Mouse (Mus musculus): ENCODE data around the gene Grk4. TPM values are rescaled to one million over a fixed set of nuclear protein-coding genes. Genes with fewer than 3 reads are reported as not detected.
"Not testable (repeated sequence)": the region's sequence is repeated elsewhere in the genome, so short reads cannot be mapped to it uniquely, and the experiment has no call there.

The Grk4 gene
- polyA plus RNA-seq, 1 experiment from 2014 or later = 4.1 TPM

DNA sequence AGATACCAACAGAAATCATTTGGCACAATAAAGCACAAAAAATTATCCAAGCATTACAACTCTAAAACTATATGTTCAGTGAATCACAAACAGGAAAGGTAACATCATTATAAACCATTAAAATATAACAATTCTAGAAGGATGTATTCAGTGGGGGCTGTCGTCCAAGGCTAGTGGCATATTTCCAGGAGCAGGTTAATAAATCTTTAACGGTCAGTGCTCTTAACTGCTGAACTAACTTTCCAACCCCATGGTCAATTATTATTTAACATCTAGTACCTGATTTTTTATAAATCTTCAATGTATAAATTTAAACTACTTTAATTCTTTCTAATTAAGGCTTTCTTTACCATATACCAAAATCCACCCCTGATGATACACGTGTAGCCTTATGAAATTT is 54.2 kb downstream of the Grk4 start:
- not testable (repeated sequence) for H3K9me3 ChIP-seq; H3K4me1 ChIP-seq; H3K4me3 ChIP-seq; ATAC-seq (ENCODE audit: insufficient number of reproducible peaks, insufficient read depth, low FRiP score, low TSS enrichment, low read depth); H3K36me3 ChIP-seq; H3K9ac ChIP-seq; H3K27ac ChIP-seq; H3K4me2 ChIP-seq; H3K27me3 ChIP-seq
- 81% methylated on average over 3 of the region's 3 CpGs for WGBS

DNA sequence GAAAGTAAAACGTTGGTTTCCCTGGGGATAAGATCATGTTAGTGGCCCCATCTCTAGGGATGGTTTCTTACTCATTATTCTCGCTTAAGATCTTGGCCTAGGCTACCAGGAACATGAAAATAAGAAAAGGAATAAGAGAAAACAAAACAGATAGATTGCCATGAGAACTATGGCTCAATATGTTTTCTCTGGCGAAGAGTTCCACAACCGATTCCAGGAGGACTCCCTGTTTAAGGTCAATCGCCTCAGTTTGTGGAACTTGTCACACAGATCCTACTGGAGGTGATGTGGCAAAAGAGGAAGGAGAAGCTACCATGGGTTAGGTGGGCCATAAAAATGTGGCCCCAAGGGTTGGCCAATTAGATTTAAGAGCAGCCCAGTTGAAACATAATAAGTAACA is 54.6 kb downstream of the Grk4 start:
- no peak for ATAC-seq (ENCODE audit: insufficient number of reproducible peaks, insufficient read depth, low FRiP score, low TSS enrichment, low read depth)
- H3K36me3 ChIP-seq = no peaks in the 10 kb centered on the region
- 82% methylated on average over 5 of the region's 5 CpGs for WGBS
- no peak overlapping the region for H3K27ac ChIP-seq
- no peak overlapping the region for H3K4me2 ChIP-seq
- H3K9ac ChIP-seq = no peak overlapping the region
- H3K27me3 ChIP-seq = 0 out of 2 replicates have a peak, but pooled peaks cover 4% of the 10 kb centered on the region
- no peaks in the 10 kb centered on the region for H3K9me3 ChIP-seq
- H3K4me3 ChIP-seq = no peak overlapping the region
- no peaks in the 10 kb centered on the region for H3K4me1 ChIP-seq

DNA sequence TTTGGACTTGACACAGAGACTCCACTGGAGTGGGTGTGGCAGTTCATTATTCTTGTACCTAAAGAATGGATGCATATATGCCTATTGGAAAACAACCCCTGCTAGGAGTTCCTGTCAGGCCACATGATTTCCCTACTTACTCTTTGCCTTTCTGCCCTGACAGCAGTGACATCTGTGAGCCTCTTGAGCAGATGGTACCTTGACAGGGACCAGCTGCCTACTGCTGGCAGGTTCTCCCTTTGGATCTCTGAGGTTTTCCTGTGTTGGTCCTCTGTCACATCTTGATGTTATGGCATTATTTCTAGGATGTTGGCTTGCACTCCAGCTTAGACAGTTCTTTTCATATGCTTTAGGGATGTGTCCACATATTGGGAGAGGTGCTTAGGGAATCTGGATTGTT is 69.0 kb downstream of the Grk4 start:
- H3K27ac ChIP-seq = no peak overlapping the region
- ATAC-seq (ENCODE audit: insufficient number of reproducible peaks, insufficient read depth, low FRiP score, low TSS enrichment, low read depth) = no peak
- H3K9ac ChIP-seq = no peak overlapping the region
- H3K9me3 ChIP-seq = no peaks in the 10 kb centered on the region
- H3K36me3 ChIP-seq = no peaks in the 10 kb centered on the region
- H3K4me3 ChIP-seq = no peak overlapping the region
- no peaks in the 10 kb centered on the region for H3K27me3 ChIP-seq
- no peak overlapping the region for H3K4me2 ChIP-seq
- H3K4me1 ChIP-seq = no peaks in the 10 kb centered on the region

DNA sequence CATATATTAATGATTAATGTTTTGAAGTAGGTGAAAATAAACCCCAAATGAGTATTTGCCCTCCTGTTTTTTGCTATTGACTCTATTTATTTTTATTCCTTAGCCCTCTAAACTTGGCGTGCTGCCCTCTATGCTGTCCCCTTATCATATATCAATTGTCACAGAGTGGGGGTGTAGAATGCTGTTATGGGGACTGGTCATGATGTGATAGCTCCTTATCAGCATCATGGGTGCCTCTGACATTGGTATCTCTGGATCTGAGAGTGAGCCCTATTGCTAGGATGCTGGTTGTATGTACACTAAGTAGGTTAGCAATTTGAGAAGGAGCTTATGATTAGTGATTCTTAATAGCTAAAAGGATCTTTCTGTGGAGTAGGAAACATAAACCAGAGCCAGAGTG is 70.1 kb downstream of the Grk4 start:
- Histone ChIP-seq H3K9ac (no peak overlapping the region), H3K4me2 (no peak overlapping the region), H3K4me3 (no peak overlapping the region), H3K4me1 (no peaks in the 10 kb centered on the region), H3K27ac (no peak overlapping the region), H3K27me3 (no peaks in the 10 kb centered on the region), H3K9me3 (no peaks in the 10 kb centered on the region), H3K36me3 (no peaks in the 10 kb centered on the region)
- WGBS = 66% methylated on average over 1 of the region's 1 CpGs
- ATAC-seq (ENCODE audit: insufficient number of reproducible peaks, insufficient read depth, low FRiP score, low TSS enrichment, low read depth) = no peak

DNA sequence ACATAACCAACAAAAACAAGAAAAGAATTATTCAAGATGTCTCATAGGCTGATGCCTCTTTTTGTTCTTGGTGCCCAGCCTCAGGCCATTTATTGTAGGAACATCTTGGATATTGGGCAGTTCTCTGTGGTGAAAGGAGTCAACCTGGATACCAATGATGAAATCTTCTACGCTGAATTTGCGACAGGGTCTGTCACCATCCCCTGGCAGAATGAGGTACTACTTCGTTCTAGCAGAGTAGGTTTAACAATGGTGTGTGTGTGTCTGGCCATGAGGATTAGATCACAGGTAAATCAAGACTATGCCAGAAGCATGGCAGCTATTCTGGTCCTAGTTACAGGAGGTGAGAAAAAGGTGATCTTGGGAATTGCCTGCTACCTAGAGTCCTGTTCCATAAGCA is 91.3 kb downstream of the Grk4 start:
- Histone ChIP-seq H3K9ac (no peak overlapping the region), H3K4me2 (no peak overlapping the region), H3K27me3 (0 out of 2 replicates have a peak, but pooled peaks cover 3% of the 10 kb centered on the region), H3K27ac (no peak overlapping the region), H3K9me3 (no peaks in the 10 kb centered on the region), H3K4me3 (no peak overlapping the region), H3K4me1 (no peaks in the 10 kb centered on the region), H3K36me3 (no peaks in the 10 kb centered on the region)
- ATAC-seq (ENCODE audit: insufficient number of reproducible peaks, insufficient read depth, low FRiP score, low TSS enrichment, low read depth) = no peak
- 56% methylated on average over 3 of the region's 3 CpGs for WGBS

DNA sequence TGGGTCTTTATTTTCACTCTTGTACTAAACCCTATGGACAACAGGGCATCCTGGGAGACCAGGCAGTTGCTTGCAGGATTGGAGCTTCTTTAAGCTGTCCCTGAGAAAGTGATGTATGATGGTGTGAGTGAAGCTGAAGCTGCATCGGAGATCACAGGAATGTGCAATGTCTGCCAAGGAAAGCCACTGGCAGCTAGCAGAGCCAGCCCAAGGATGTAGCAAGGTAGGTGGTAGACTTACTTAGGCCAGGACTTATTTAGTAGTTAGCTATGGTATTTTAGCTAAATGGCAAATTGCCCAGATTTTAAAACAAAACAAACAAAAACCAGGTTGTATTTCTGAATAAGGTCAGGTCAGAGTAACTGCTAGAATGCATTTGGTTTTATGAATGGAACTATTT is 98.6 kb downstream of the Grk4 start:
- Histone ChIP-seq H3K4me1 (peaks cover 13% of the 10 kb centered on the region), H3K27me3 (0 out of 2 replicates have a peak, but pooled peaks cover 3% of the 10 kb centered on the region), H3K27ac (no peak overlapping the region), H3K9me3 (no peaks in the 10 kb centered on the region), H3K4me3 (no peak overlapping the region), H3K9ac (no peak overlapping the region), H3K4me2 (no peak overlapping the region), H3K36me3 (no peaks in the 10 kb centered on the region)
- no peak for ATAC-seq (ENCODE audit: insufficient number of reproducible peaks, insufficient read depth, low FRiP score, low TSS enrichment, low read depth)
- 74% methylated on average over 1 of the region's 1 CpGs for WGBS

DNA sequence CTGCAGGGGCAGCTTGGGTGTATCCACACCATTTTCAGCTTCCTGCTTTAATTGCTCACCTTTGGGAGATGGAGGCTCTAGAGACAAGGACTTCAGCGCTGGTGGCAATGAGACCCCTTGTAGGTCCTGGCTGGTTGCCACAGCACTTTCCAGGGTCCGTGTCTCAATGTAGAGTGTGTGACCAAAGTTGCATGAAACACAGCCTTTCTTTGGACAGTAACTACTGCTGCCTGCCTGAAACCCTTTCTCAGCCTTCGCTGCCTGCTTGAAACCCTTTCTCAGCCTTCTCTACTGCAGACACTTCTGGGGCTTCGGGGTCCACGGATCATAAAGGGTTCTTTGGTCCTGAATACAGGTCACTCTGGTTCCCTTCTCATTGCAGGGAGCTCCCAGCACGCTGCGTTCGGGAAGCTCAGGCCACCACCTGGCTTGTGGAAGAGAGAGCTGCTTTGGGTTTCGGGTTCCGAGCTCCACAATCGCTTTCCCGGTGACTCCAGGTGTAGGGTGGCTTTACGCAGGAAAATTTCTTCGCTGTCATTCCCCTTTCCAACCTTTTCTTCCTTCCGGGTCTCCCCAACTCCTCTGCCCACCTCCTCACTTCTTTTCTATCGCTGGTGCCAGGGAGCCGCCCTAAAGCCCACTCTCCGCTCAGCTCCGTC is 100.8 kb downstream of the Grk4 start:
- Histone ChIP-seq H3K9ac (peak overlapping the region; percentile 97), H3K9me3 (no peaks in the 10 kb centered on the region), H3K4me1 (peaks cover 13% of the 10 kb centered on the region), H3K4me2 (peak overlapping the region; percentile 90), H3K27ac (peak overlapping the region; percentile 90), H3K36me3 (no peaks in the 10 kb centered on the region), H3K4me3 (peak overlapping the region; percentile 99), H3K27me3 (no peaks in the 10 kb centered on the region)
- ATAC-seq (ENCODE audit: insufficient number of reproducible peaks, insufficient read depth, low FRiP score, low TSS enrichment, low read depth) = no peak; the same call in 1 of the 2 replicates
- WGBS = under 1% methylated on average over 19 of the region's 19 CpGs

DNA sequence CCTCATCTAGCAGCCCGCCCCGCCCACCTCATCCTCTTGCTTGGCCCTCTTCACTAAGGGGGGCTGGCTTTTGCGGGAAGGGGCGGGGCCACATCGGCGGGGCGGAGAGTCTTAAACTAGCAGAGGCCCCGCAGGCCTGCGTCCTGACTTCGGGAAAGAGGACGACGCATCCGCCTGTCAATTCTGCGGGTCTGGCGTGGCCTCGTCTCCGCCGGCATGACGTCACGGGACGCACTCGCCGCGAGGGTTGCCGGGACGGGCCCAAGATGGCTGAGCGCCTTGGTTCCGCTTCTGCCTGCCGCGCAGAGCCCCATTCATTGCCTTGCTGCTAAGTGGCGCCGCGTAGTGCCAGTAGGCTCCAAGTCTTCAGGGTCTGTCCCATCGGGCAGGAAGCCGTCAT is 101.3 kb downstream of the Grk4 start, which contains the start of gene Htt:
Htt (plus strand) TSS at position 232 of the 400 bp plus-strand sequence.
- under 1% methylated on average over 35 of the region's 35 CpGs for WGBS
- Histone ChIP-seq H3K4me1 (peaks cover 13% of the 10 kb centered on the region), H3K27ac (peak within 1 kb of the TSS; percentile 90), H3K27me3 (no peaks in the 10 kb centered on the region), H3K36me3 (no peaks in the 10 kb centered on the region), H3K4me2 (peak within 1 kb of the TSS; percentile 90), H3K9ac (peak within 1 kb of the TSS; percentile 97), H3K4me3 (peak within 1 kb of the TSS; percentile 99), H3K9me3 (no peaks in the 10 kb centered on the region)
- peak; percentile 99 for ATAC-seq (ENCODE audit: insufficient number of reproducible peaks, insufficient read depth, low FRiP score, low TSS enrichment, low read depth)

DNA sequence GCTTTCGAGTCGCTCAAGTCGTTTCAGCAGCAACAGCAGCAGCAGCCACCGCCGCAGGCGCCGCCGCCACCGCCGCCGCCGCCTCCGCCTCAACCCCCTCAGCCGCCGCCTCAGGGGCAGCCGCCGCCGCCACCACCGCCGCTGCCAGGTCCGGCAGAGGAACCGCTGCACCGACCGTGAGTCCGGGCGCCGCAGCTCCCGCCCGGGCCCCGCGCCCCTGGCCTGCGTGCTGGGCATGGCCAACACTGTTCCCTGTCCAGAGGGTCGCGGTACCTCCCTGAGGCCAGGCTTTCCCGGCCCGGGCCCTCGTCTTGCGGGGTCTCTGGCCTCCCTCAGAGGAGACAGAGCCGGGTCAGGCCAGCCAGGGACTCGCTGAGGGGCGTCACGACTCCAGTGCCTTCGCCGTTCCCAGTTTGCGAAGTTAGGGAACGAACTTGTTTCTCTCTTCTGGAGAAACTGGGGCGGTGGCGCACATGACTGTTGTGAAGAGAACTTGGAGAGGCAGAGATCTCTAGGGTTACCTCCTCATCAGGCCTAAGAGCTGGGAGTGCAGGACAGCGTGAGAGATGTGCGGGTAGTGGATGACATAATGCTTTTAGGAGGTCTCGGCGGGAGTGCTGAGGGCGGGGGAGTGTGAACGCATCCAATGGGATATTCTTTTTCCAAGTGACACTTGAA is 101.9 kb downstream of the Grk4 start:
- Histone ChIP-seq H3K4me3 (peak overlapping the region; percentile 99), H3K9ac (peak overlapping the region; percentile 97), H3K4me2 (peak overlapping the region; percentile 90), H3K9me3 (no peaks in the 10 kb centered on the region), H3K27me3 (no peaks in the 10 kb centered on the region), H3K4me1 (peaks cover 13% of the 10 kb centered on the region), H3K27ac (peak overlapping the region; percentile 90), H3K36me3 (no peaks in the 10 kb centered on the region)
- peak; percentile 49 for ATAC-seq (ENCODE audit: insufficient number of reproducible peaks, insufficient read depth, low FRiP score, low TSS enrichment, low read depth)
- WGBS = under 1% methylated on average over 51 of the region's 54 CpGs

DNA sequence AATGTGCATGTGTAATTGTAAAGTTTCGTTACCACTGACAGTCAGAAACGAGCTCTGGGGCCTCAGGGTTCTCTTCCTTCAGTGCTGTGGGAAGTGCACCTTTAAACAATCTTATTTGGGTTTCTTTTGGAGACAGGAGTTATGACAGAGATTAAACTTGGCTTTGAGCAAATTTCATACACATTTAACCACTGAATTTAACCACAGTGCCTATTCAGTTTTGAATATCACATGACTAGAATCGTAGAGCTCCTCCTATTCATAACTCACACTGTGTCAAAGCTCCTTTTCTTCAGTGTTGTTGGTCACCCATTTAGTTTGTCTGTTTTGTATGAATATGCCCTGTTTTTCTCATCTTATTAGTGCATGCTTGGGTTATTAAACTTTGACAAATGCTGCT is 111.6 kb downstream of the Grk4 start:
- WGBS = 83% methylated on average over 3 of the region's 3 CpGs
- no peaks in the 10 kb centered on the region for H3K9me3 ChIP-seq
- H3K9ac ChIP-seq = no peak overlapping the region
- H3K27me3 ChIP-seq = no peaks in the 10 kb centered on the region
- H3K27ac ChIP-seq = no peak overlapping the region
- H3K4me3 ChIP-seq = no peak overlapping the region
- no peaks in the 10 kb centered on the region for H3K4me1 ChIP-seq
- no peak overlapping the region for H3K4me2 ChIP-seq
- H3K36me3 ChIP-seq = peaks cover 9% of the 10 kb centered on the region; the same call in 1 of the 2 replicates
- ATAC-seq (ENCODE audit: insufficient number of reproducible peaks, insufficient read depth, low FRiP score, low TSS enrichment, low read depth) = no peak

DNA sequence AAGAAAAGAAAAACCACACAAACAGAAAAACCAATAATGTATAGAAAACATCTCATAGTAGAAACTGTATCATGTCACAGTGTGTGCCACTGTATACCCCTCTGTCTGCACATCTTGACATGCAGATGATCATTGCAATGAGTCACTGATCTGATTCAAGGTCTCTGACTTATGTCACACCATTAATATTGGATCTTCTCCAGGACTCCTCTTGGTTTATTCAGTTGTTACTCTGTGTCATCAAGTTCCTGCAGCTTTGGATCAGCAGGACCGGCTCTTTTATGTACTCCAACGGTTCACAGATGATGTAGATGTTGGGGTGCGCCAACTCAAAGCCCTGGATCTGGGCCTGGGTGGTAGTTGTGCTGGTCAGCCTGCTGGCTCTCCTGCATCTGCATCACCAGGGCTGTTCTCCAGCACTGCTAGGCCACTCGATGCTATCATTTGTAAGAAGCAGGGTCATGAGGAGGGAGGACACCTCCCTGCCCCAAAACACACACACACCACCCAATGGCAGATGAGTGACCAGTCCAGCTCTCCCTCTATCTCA is 112.6 kb downstream of the Grk4 start:
- Histone ChIP-seq H3K27ac (no peak overlapping the region), H3K9me3 (no peaks in the 10 kb centered on the region), H3K9ac (no peak overlapping the region), H3K4me3 (no peak overlapping the region), H3K36me3 (peaks cover 9% of the 10 kb centered on the region; the same call in 1 of the 2 replicates), H3K4me1 (no peaks in the 10 kb centered on the region), H3K4me2 (no peak overlapping the region), H3K27me3 (no peaks in the 10 kb centered on the region)
- WGBS = 93% methylated on average over 4 of the region's 4 CpGs
- no peak for ATAC-seq (ENCODE audit: insufficient number of reproducible peaks, insufficient read depth, low FRiP score, low TSS enrichment, low read depth)

DNA sequence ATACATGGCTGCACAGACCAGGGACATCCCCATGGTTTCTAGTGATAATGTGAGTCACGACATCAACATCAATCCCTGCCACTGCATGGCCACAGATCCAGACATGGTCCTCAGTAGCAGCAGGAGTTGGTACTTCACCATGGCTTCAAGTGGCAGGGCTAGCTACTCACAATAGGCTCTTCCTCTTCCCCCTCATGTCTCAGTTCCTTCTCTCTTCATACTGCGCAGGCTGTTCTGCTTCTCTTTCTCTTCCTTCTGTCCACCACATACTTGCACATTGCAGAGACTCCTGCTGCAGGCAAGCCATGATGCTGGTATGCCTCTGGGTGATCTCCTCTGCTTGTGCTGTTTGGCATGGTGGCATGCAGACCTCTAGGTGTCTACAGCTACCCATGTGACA is 113.2 kb downstream of the Grk4 start:
- Histone ChIP-seq H3K36me3 (peaks cover 9% of the 10 kb centered on the region; the same call in 1 of the 2 replicates), H3K4me2 (no peak overlapping the region), H3K9me3 (no peaks in the 10 kb centered on the region), H3K4me1 (no peaks in the 10 kb centered on the region), H3K4me3 (no peak overlapping the region), H3K27me3 (no peaks in the 10 kb centered on the region), H3K27ac (no peak overlapping the region), H3K9ac (no peak overlapping the region)
- 93% methylated on average over 2 of the region's 2 CpGs for WGBS
- no peak for ATAC-seq (ENCODE audit: insufficient number of reproducible peaks, insufficient read depth, low FRiP score, low TSS enrichment, low read depth)

All from embryonic facial prominence, embryonic 13.5 days (tissue).